Mouse (Mus musculus): ENCODE results near the gene Foxl2.

Foxl2 gene

DNA sequence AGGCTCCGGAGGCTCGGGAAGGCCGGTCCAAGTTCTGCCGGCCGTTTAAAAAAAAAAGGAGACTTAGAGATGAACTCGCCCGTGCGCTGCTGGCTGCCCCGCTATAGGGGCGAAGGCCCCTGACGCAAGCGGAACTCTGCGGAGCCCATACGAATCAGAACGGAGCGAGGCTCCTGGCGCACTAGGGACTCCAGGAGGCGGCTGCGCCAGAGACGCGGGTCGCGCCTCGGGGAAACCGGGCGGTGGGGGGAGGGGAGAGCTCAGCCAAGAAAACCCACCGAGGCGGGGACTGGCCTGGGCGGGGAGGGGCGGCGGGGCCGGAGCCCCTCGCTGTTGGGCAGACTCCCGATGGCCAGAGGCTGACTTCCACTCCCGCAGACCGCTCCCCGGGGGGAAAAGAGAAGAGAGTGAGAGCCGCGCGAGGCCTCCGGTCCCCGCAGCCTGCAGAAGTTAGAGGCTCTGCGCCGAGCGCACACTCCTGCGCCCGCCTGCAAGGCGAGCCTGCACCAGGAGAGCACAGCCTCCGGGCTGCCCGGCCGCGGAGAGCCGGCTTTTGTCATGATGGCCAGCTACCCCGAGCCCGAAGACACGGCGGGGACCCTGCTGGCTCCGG, at the start of gene Foxl2:
Gene Foxl2, plus strand, starts transcription at position 186 of the 613 bp plus-strand sequence.
- DNase-seq (ENCODE audit: low spot score), result no peak

GRCm38 (mm10) chr9:98920629-98921523, 34.2 kb upstream of the Foxl2 start:
- DNase-seq (ENCODE audit: low spot score), result no peak

- DNase-seq (ENCODE audit: low spot score), result no peak
Observed at GRCm38 (mm10) chr9:98923119-98923518, 32.0 kb upstream of the Foxl2 start.

DNA sequence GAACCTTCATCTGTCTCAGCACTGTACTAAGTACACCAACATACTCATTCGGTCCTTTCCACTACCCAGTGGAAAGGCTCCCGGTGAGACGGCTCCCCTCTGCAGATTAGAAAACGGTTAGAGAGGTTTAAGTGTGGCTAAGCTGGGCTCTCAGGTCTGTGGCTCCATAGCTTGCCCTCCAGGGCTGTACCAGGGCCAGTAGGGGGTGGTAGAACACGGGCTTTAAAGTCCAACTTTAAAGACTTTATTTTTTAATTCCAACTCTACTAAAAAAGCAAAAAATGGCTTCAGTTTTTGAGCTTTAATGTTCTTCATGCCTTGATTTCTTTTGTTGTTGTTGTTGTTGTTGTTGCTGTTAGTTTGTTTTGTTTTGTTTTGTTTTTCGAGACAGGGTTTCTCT, 30.9 kb upstream of the Foxl2 start:
- DNase-seq (ENCODE audit: low spot score), result no peak

DNA sequence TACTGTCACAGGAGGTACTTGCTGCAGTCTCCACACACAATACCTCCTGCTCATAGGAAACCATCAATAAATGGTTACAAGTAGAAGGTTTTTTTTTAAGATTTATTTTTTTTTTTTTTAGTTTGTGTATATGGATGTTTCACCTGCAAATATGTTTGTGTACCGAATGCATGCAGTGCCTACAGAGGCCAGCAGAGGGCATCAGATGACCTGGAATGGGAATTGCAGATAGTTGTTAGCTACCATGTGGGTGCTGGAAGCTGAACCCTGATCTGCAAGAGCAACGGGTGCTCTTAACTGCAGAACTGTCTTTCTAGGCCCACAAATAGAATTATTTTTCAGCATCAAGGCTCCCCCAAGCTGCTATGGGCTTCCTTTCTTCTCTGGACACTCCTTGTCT, 25.6 kb upstream of the Foxl2 start:
- no peak for DNase-seq (ENCODE audit: low spot score)

- DNase-seq (ENCODE audit: low spot score), result no peak
Observed at GRCm38 (mm10) chr9:98932931-98933330, 22.2 kb upstream of the Foxl2 start.

DNA sequence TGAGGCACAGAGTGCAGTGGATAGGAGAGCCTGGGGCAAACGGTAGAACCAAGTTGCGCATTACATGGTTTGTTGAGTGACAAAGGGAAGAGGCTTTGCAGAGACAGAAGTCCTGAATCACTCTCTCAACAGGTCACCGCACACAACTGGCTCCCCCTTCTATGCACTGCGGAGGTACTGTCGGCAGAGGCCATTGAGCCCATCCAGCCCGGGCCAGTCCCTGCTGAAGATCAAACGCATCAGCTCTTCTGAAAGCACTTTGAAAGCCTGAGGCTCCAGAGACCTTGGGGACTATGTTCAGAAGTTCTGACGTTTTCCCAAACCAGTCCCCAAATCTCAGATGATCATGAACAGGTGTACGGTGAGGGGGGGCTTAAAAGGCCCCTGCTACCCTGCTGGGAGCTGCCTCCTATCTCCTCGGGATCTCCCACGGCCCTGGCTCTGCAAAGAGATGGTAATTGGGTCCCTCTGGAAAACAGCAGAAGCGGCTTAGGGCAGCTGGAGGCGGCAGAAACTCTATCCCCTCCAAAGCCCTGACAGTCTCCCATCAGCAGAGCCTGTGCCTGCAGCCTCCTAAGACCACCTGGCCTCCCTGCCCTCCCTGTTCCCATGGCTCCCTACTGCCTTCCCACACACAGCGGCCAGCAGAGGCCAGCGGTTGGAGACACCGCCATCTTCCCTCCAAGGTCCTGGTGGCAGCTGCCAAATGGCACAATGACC, 19.7 kb upstream of the Foxl2 start:
- DNase-seq (ENCODE audit: low spot score), result no peak

GRCm38 (mm10) chr9:98939290-98939689, 15.8 kb upstream of the Foxl2 start:
- no peak for DNase-seq (ENCODE audit: low spot score)

DNA sequence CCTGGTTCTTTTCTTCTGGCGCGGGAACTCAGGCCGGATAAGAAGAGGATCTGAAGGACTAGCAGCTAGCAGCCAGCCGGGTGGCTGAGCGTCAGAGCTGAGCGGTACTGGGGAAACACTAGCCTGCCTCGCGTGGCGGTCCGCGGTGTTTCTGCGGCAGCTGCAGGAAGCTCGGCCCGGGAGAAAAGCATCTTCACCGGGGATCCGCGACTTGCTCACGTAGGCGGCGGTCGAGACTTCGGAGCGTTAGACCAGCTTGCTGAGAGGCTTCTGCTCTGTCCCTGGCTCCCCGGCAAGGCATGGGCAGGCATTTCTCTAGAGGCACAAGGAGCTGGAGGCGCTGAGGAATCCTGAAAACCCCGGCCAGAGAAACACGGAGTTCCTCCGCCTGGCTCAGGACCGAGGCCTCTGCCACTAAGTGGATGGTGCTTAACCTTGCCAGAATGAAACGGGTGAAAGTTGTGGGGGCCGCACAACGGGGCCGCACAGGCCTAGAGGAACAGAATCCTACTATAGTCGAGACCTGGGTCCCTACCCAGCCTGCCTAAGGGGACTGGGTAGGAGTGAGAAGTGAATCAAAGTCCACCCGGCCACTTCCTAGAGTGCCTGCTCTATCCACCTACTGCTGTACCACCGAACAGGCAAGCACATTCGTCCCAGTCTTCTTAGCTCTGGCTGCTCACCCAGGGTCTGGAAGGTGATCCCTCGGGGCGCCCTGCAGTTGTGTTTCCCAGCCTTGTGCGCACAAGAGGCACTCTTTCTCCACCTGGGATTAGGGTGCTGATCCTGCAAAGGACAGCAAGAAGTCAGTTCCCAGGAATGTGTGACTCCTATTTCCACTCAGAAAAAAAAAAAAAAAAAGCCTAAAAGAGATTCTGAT, 2.7 kb upstream of the Foxl2 start:
- no peak for DNase-seq (ENCODE audit: low spot score)

DNA sequence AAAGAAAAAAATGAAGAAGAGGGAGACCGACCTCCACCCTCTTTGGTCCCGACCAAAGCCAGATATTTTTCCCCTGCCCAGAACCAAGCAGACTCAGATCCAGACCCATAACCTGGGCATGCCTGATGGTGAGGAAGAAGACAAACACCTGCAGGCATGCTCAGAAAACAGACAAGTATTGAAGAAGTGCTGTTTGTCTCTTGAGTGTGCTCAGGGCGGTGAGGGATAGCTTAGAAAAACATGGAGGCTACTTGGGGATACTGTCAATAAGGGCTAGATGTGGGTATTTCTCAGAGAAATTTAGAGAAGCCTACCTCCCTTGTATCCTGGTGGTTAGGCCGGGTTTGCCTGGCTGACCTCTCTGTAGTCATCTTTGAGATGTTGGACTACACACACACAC, 1.8 kb upstream of the Foxl2 start:
- no peak for DNase-seq (ENCODE audit: low spot score)

DNA sequence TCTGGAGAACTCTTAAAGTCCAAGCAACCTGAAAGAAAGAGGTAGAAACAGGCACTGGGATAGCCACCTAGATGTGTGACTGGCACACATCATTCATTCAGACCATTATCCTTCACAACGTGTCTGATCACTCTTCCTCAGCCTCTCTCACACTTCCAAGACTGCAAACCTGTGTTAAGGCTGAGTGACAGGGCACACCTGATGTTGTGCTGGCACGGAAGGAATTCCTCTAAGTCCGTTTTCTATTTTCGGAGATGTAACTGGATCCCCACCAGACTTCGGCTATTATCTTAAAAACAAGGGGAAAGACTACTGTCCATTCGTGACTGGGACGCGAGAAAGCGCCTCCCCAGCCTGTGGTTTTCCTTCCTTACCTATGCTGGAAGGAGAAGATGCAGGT, 1.3 kb upstream of the Foxl2 start:
- no peak for DNase-seq (ENCODE audit: low spot score)

GRCm38 (mm10) chr9:98954391-98955102, 541 bp upstream of the Foxl2 start:
- DNase-seq (ENCODE audit: low spot score), result no peak

- no peak for DNase-seq (ENCODE audit: low spot score)
Observed at GRCm38 (mm10) chr9:98955716-98956224, 682 bp downstream of the Foxl2 start.

GRCm38 (mm10) chr9:98956591-98957381, 1.7 kb downstream of the Foxl2 start:
- no peak for DNase-seq (ENCODE audit: low spot score)

DNA sequence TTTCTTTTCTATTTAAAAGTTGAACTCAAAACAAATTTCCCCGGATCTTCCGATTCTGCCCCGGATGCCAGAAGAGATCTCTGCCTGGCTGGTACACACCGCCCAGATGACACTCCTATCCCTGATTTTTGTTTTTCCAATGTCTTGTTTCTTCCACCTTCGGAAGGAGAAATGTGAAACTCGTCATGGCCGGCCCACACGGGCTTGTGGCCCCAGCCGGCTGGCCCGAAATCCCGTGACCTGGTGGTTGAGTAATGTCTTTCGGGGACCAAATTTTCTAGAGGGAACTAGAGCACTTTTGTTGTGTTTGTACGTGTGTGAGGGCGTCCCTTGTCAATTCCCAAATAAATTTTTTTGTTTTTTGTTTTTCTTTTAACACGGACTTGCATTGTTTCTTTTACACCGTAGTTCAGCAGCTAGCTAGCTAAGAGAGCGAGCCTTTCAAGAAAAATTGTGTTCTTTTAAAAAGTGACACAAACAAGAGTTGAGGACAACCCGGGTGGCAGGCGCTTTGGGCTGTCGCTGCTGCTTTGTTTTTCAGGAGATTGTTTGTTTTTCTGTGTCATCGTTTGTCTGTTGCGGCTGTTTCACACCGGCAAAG, 2.8 kb downstream of the Foxl2 start:
- DNase-seq (ENCODE audit: low spot score), result no peak

DNA sequence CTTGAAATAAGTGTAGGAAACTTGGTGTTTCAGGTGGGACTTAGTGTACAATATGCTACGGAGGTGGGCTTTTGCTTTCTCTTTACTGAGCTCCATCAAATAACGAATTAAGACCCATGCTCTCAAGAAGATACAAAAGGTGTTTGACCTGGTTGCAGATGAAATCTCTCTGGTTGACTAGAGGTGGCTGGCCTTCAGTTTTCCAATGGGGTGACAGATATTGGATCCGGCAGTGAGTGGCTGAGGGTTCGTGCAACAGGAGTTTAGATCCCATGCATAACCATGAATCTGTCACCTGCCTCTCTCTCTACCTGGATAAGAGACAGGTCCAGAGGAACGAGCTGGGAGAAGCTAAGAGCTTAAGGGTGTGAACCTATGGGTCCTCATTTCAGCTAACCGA, 3.5 kb downstream of the Foxl2 start:
- no peak for DNase-seq (ENCODE audit: low spot score)

- no peak for DNase-seq (ENCODE audit: low spot score)
Observed at GRCm38 (mm10) chr9:98959851-98960250, 4.8 kb downstream of the Foxl2 start.

- DNase-seq (ENCODE audit: low spot score), result no peak
Observed at GRCm38 (mm10) chr9:98960348-98960747, 5.3 kb downstream of the Foxl2 start.

GRCm38 (mm10) chr9:98961591-98962477, 6.7 kb downstream of the Foxl2 start:
- DNase-seq (ENCODE audit: low spot score), result no peak
